Mouse (Mus musculus): ENCODE results near the gene Stat5b. TPM values are rescaled to one million over a fixed set of nuclear protein-coding genes. Genes with fewer than 3 reads are reported as not detected.
A peak's percentile ranks its signal among the peaks of the same experiment; 100 is the strongest.

The Stat5b gene
- polyA plus RNA-seq, 1 experiment: 30.8 TPM

- Histone ChIP-seq H3K27ac (ENCODE audit: insufficient read depth, low read depth, low read length) (no peak overlapping the region), H3K4me1 (ENCODE audit: control insufficient read depth, insufficient read depth, low read length) (peaks cover 9% of the 10 kb centered on the region), H3K4me3 (ENCODE audit: insufficient read depth, low read length) (peak overlapping the region; percentile 56)
- TF ChIP-seq POLR2A (IDR thresholded peaks at IDR 0.05; ENCODE audit: borderline replicate concordance, low read depth, low read length): no peak
- peak; percentile 38; the same call in 1 of the 2 replicates for TF ChIP-seq CTCF (IDR thresholded peaks at IDR 0.05; ENCODE audit: low read depth, low read length)
These were observed 88.9 kb downstream of the Stat5b start for GRCm38 (mm10) chr11:100761547-100762045.

- H3K4me3 ChIP-seq (ENCODE audit: insufficient read depth, low read length): peak within 1 kb of the TSS; percentile 48
- TF ChIP-seq CTCF (IDR thresholded peaks at IDR 0.05; ENCODE audit: low read depth, low read length) (no peak), POLR2A (IDR thresholded peaks at IDR 0.05; ENCODE audit: borderline replicate concordance, low read depth, low read length) (no peak)
- H3K27ac ChIP-seq (ENCODE audit: insufficient read depth, low read depth, low read length): no peak within 1 kb of the TSS
- H3K4me1 ChIP-seq (ENCODE audit: control insufficient read depth, insufficient read depth, low read length): peaks cover 9% of the 10 kb centered on the region
These were observed 90.8 kb downstream of the Stat5b start, which contains the start of gene Kcnh4 for GRCm38 (mm10) chr11:100759611-100760233. Gene Kcnh4, minus strand, starts transcription at chr11:100759942.

- Histone ChIP-seq H3K4me1 (ENCODE audit: control insufficient read depth, insufficient read depth, low read length) (peaks cover 9% of the 10 kb centered on the region), H3K4me3 (ENCODE audit: insufficient read depth, low read length) (peak overlapping the region; percentile 48), H3K27ac (ENCODE audit: insufficient read depth, low read depth, low read length) (no peak overlapping the region)
- TF ChIP-seq CTCF (IDR thresholded peaks at IDR 0.05; ENCODE audit: low read depth, low read length) (no peak), POLR2A (IDR thresholded peaks at IDR 0.05; ENCODE audit: borderline replicate concordance, low read depth, low read length) (no peak)
These were observed 91.6 kb downstream of the Stat5b start for GRCm38 (mm10) chr11:100758707-100759610.

DNA sequence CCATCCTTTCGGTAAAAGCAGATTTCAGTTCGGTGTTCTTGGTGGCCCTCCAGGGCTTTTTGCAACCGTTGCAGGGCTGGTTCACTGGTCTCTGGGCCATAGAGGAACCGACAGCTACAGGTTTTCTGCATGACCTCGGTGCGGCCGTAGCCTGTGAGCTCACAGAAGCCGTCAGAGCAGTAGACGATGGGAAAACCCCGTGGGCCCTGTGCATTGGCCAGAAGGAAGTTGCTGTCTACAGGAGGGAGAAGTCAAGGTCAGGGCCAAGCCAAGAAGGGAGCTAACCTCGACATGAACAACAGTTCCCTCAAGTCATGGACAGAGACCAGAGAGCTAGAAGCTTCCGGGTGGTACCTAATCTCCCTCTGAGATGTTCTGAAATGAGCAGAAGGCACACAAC, 93.0 kb downstream of the Stat5b start:
- TF ChIP-seq CTCF (IDR thresholded peaks at IDR 0.05; ENCODE audit: low read depth, low read length) (no peak), POLR2A (IDR thresholded peaks at IDR 0.05; ENCODE audit: borderline replicate concordance, low read depth, low read length) (no peak)
- Histone ChIP-seq H3K27ac (ENCODE audit: insufficient read depth, low read depth, low read length) (no peak overlapping the region), H3K4me3 (ENCODE audit: insufficient read depth, low read length) (no peak overlapping the region), H3K4me1 (ENCODE audit: control insufficient read depth, insufficient read depth, low read length) (peaks cover 9% of the 10 kb centered on the region)

GRCm38 (mm10) chr11:100756476-100756875, 94.0 kb downstream of the Stat5b start:
- TF ChIP-seq POLR2A (IDR thresholded peaks at IDR 0.05; ENCODE audit: borderline replicate concordance, low read depth, low read length) (no peak), CTCF (IDR thresholded peaks at IDR 0.05; ENCODE audit: low read depth, low read length) (no peak)
- Histone ChIP-seq H3K27ac (ENCODE audit: insufficient read depth, low read depth, low read length) (no peak overlapping the region), H3K4me3 (ENCODE audit: insufficient read depth, low read length) (no peak overlapping the region), H3K4me1 (ENCODE audit: control insufficient read depth, insufficient read depth, low read length) (peaks cover 9% of the 10 kb centered on the region)

DNA sequence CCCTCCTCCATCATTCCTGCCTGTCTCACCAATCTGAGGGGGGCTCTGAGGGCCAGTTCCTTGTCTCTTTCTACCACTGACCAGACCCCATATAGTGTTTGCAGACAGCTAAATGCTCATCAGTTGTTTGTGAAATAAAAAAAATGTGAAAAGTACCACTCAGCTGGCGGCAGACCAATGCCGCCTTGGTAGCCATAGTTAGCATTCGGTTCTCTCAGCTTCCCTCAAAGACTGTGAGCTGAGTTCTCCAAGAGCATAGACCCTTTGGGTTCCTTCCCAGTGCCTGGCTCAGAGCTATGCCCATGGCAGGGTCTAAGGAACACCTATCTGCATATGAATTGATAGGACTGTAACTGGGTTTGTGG, 95.8 kb downstream of the Stat5b start:
- TF ChIP-seq CTCF (IDR thresholded peaks at IDR 0.05; ENCODE audit: low read depth, low read length) (no peak), POLR2A (IDR thresholded peaks at IDR 0.05; ENCODE audit: borderline replicate concordance, low read depth, low read length) (no peak)
- H3K4me1 ChIP-seq (ENCODE audit: control insufficient read depth, insufficient read depth, low read length): peaks cover 7% of the 10 kb centered on the region; the same call in 1 of the 2 replicates
- no peak overlapping the region for H3K4me3 ChIP-seq (ENCODE audit: insufficient read depth, low read length)
- H3K27ac ChIP-seq (ENCODE audit: insufficient read depth, low read depth, low read length): no peak overlapping the region

DNA sequence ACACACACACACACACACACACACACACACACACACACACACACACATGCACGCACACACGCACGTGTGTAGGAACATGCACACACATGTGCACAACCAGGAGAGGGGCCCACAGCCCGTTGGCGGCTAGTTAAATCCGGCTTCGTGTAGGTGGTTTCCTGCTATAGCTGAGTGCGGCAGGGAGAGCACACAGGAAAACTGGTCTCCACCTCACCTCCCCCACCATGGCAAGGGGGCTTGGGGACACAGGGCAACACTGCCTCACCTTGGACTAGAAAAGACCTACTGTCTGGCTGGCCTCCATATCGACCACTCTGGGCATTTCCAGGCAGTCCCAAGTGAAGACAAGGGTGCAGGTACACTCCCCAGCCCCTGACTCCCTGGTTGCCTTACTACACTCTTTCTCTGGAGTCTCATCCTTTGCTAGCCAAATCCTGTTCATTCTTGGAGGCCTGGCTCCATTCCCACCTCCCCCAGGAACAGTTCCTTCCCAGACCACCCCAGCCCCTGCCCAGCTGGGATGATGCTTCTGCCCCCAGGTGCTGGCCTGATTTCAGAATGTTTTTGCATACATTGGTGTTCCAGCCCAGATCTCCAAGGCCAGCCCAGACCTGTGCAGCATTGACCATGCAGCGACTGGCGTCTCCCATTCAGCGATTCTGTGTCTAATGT, 96.4 kb downstream of the Stat5b start:
- Histone ChIP-seq H3K4me1 (ENCODE audit: control insufficient read depth, insufficient read depth, low read length) (peaks cover 7% of the 10 kb centered on the region; the same call in 1 of the 2 replicates), H3K4me3 (ENCODE audit: insufficient read depth, low read length) (no peak overlapping the region)
- TF ChIP-seq POLR2A (IDR thresholded peaks at IDR 0.05; ENCODE audit: borderline replicate concordance, low read depth, low read length) (no peak), CTCF (IDR thresholded peaks at IDR 0.05; ENCODE audit: low read depth, low read length) (no peak)

GRCm38 (mm10) chr11:100752294-100752693, 98.2 kb downstream of the Stat5b start:
- TF ChIP-seq POLR2A (IDR thresholded peaks at IDR 0.05; ENCODE audit: borderline replicate concordance, low read depth, low read length): no peak
- TF ChIP-seq CTCF (IDR thresholded peaks at IDR 0.05; ENCODE audit: low read depth, low read length): no peak
- Histone ChIP-seq H3K4me3 (ENCODE audit: insufficient read depth, low read length) (no peak overlapping the region), H3K4me1 (ENCODE audit: control insufficient read depth, insufficient read depth, low read length) (0 out of 2 replicates have a peak, but pooled peaks cover under 1% of the 10 kb centered on the region), H3K27ac (ENCODE audit: insufficient read depth, low read depth, low read length) (no peak overlapping the region)

More for the DNA sequence above, 96.4 kb downstream of the Stat5b start:
- no peak overlapping the region for H3K27ac ChIP-seq (ENCODE audit: insufficient read depth, low read depth, low read length)

DNA sequence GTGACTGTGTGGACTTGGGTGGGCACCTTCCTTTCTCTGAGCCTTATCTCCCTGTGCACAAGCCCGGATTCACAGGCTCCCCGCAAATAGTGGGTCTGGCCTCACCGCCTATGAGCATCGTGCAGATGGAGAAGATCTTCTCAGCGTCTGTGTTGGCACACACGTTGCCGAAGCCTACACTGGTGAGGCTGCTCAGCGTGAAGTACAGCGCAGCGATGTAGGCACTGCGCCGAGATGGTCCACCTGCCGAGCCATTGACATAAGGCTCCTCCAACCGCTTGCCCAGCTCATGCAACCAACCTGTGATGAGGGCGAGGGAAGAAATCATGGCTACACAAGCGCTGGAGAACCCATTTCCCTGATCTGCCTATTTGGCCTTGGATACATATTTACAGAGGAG, 100.4 kb downstream of the Stat5b start:
- H3K4me3 ChIP-seq (ENCODE audit: insufficient read depth, low read length): no peak overlapping the region
- no peak overlapping the region for H3K27ac ChIP-seq (ENCODE audit: insufficient read depth, low read depth, low read length)
- no peak for TF ChIP-seq POLR2A (IDR thresholded peaks at IDR 0.05; ENCODE audit: borderline replicate concordance, low read depth, low read length)
- TF ChIP-seq CTCF (IDR thresholded peaks at IDR 0.05; ENCODE audit: low read depth, low read length): no peak
- no peaks in the 10 kb centered on the region for H3K4me1 ChIP-seq (ENCODE audit: control insufficient read depth, insufficient read depth, low read length)
